Mouse (Mus musculus): ENCODE measurements around the gene Ifi47.
"Not testable (repeated sequence)": the region's sequence is repeated elsewhere in the genome, so short reads cannot be mapped to it uniquely, and the experiment has no call there.

Gene Ifi47

GRCm38 (mm10) chr11:49076001-49076757 is at the start of gene Ifi47:
TSS of gene Ifi47 (plus strand) at chr11:49076587.
- DNase-seq (ENCODE audit: low read depth, low spot score), result not testable (repeated sequence)

GRCm38 (mm10) chr11:49050064-49050463 is 26.3 kb upstream of the Ifi47 start:
- not testable (repeated sequence) for DNase-seq (ENCODE audit: low read depth, low spot score)

GRCm38 (mm10) chr11:49051093-49051891 is 25.1 kb upstream of the Ifi47 start, which contains the start of gene 9930111J21Rik2:
TSS of gene 9930111J21Rik2 (minus strand) at chr11:49051242.
- peak; percentile 42 for DNase-seq (ENCODE audit: low read depth, low spot score)

GRCm38 (mm10) chr11:49051894-49052293 is 24.5 kb upstream of the Ifi47 start:
- not testable (repeated sequence) for DNase-seq (ENCODE audit: low read depth, low spot score)

GRCm38 (mm10) chr11:49060061-49060460 is 16.3 kb upstream of the Ifi47 start:
- not testable (repeated sequence) for DNase-seq (ENCODE audit: low read depth, low spot score)

- DNase-seq (ENCODE audit: low read depth, low spot score), result not testable (repeated sequence)
Measured at GRCm38 (mm10) chr11:49061865-49062264, 14.5 kb upstream of the Ifi47 start.

GRCm38 (mm10) chr11:49063713-49064469 is 12.5 kb upstream of the Ifi47 start, which contains the start of gene Tgtp2:
TSS of gene Tgtp2 (minus strand) at chr11:49064206.
- not testable (repeated sequence) for DNase-seq (ENCODE audit: low read depth, low spot score)

GRCm38 (mm10) chr11:49068358-49068757 is 8.0 kb upstream of the Ifi47 start:
- DNase-seq (ENCODE audit: low read depth, low spot score), result no peak

GRCm38 (mm10) chr11:49077012-49077411 is 625 bp downstream of the Ifi47 start:
- no peak for DNase-seq (ENCODE audit: low read depth, low spot score)

GRCm38 (mm10) chr11:49078719-49079118 is 2.3 kb downstream of the Ifi47 start:
- no peak for DNase-seq (ENCODE audit: low read depth, low spot score)

- DNase-seq (ENCODE audit: low read depth, low spot score), result no peak
Measured at GRCm38 (mm10) chr11:49080636-49081035, 4.2 kb downstream of the Ifi47 start.

- no peak for DNase-seq (ENCODE audit: low read depth, low spot score)
Measured at GRCm38 (mm10) chr11:49081356-49081755, 5.0 kb downstream of the Ifi47 start.

GRCm38 (mm10) chr11:49081886-49082285 is 5.5 kb downstream of the Ifi47 start:
- DNase-seq (ENCODE audit: low read depth, low spot score), result no peak

GRCm38 (mm10) chr11:49083146-49083545 is 6.8 kb downstream of the Ifi47 start:
- DNase-seq (ENCODE audit: low read depth, low spot score), result no peak

- no peak for DNase-seq (ENCODE audit: low read depth, low spot score)
Measured at GRCm38 (mm10) chr11:49083808-49084207, 7.4 kb downstream of the Ifi47 start.

GRCm38 (mm10) chr11:49084385-49084784 is 8.0 kb downstream of the Ifi47 start:
- DNase-seq (ENCODE audit: low read depth, low spot score), result no peak

- peak; percentile 16 for DNase-seq (ENCODE audit: low read depth, low spot score)
Measured at GRCm38 (mm10) chr11:49084875-49085274, 8.5 kb downstream of the Ifi47 start.

- no peak for DNase-seq (ENCODE audit: low read depth, low spot score)
Measured at GRCm38 (mm10) chr11:49086858-49087361, 10.5 kb downstream of the Ifi47 start.

GRCm38 (mm10) chr11:49087830-49088616 is 11.6 kb downstream of the Ifi47 start:
- no peak for DNase-seq (ENCODE audit: low read depth, low spot score)

GRCm38 (mm10) chr11:49088990-49089652 is 12.7 kb downstream of the Ifi47 start:
- no peak for DNase-seq (ENCODE audit: low read depth, low spot score)
